Mouse (Mus musculus): ENCODE data around the gene Zdhhc8.
"Not testable (repeated sequence)": the region's sequence is repeated elsewhere in the genome, so short reads cannot be mapped to it uniquely, and the experiment has no call there.

Gene Zdhhc8

GRCm38 (mm10) chr16:18197881-18198280 is 37.1 kb downstream of the Zdhhc8 start:
- DNase-seq (ENCODE audit: low spot score in 2 of 2), result no peak

DNA sequence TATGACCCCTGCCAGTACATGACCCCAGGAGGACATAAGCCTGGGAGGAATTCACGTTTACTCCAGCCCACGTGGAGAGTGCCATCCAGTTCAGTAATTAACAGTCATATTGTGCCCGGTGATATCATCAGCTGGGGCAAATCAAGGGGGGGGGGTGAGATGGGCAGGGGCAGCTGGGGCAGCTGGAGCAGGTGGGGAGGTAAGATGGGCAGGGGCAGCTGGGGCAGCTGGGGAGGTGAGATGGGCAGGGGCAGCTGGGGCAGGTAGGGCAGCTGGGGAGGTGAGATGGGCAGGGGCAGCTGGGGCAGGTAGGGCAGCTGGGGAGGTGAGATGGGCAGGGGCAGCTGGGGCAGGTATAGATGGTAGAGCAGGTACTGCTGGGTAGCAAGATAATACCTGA is 39.4 kb downstream of the Zdhhc8 start:
- not testable (repeated sequence) for DNase-seq (ENCODE audit: low spot score in 2 of 2)

- peak; percentile 82 to 84 for DNase-seq (ENCODE audit: low spot score in 2 of 2)
Observed at GRCm38 (mm10) chr16:18195068-18195467, 39.9 kb downstream of the Zdhhc8 start.

DNA sequence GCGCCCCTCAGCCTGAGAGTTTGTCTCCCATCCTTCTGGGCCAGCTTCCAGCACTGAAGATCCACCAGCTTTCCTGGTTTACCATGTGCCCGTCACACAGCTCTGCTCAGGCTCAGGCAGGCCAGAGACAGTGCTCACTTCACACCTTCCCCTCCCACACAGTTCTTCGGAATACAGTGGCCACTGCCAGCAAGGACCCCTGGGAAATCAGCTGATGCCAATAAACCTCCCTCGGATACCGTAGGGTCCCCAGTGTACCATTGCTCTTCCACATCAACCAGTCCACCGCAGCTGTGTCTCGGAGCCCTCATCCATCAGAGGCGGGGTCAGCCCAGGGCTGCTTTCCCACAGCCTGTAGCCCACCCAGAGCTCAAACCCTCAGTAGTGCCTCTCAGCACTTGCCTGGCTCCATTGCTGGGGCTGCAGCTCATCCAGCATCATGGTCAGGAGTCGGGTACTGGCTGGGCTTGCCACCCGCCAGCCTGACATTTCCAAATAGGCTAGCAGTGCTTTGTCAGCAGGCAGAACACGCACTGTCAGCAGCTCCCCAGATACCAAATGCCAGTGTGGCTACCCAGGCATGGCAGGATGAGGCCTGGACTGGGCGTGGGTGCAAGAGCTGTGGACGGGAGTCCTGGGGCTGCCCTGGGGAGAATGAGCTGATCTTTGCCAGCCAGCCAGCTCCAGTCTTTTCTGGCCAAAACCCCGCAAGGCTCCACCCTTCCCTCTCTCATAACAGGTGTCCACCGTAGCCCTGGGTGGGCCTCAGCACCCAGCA is 40.5 kb downstream of the Zdhhc8 start:
- DNase-seq (ENCODE audit: low spot score in 2 of 2), result peak in 1 of 2 experiments; percentile 47

GRCm38 (mm10) chr16:18191006-18191405 is 43.9 kb downstream of the Zdhhc8 start:
- no peak for DNase-seq (ENCODE audit: low spot score in 2 of 2)

- DNase-seq (ENCODE audit: low spot score in 2 of 2), result no peak
Observed at GRCm38 (mm10) chr16:18187221-18187620, 47.7 kb downstream of the Zdhhc8 start.

DNA sequence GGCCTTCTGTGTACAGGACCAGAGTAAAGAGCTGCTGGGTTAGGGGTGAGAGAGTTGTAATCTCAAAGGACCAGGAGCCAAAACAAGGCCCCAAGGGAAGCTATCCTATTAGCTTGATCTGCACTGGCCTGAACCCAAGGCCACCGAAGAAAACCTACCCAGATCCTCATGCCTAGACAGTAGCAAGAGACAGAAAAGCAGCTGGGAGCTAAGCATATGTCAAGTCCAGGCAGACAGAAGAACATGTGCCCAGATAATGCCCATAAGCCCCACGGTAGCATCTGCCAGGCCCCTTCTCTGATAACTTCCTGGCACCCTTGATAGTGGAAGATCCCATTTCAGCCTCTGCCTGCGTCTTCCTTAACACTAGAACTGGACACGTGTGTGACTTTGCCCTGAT is 48.1 kb downstream of the Zdhhc8 start:
- no peak for DNase-seq (ENCODE audit: low spot score in 2 of 2)

DNA sequence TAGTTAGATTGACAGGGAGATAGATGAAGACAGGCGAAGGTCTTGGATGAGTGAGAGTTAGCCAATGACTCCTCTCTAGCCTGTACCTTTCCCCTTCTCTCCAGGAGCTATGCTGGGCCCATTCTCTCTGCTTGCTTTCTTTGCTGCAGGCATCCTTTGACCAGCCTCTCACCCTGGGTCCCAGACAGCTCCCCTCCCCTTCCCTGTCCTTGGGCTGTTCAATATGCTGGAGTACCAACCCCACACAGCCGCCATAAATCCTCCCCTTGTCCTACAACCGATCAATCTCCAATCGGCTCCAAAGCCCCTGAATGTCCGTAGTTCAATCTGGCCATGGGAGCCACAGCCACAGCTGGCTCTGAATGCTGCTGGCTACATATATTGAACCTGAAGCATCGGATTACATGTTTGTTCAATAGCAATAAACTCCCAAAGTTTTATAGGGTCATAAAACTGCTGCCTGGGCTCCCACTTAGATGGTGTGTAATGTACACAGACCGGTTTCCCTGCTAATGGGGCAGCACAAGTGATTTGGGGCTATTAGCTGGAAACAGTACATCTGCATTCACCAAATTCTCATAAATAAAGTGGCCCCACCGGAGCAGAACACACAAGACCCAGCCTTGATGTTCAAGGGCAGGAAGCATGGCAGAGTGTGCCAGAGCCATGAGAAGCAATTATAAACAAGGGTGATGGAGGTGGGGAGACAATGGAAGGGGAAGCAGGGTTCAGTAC is 49.1 kb downstream of the Zdhhc8 start:
- DNase-seq (ENCODE audit: low spot score in 2 of 2), result no peak

GRCm38 (mm10) chr16:18182766-18183165 is 52.2 kb downstream of the Zdhhc8 start:
- DNase-seq (ENCODE audit: low spot score in 2 of 2), result no peak

DNA sequence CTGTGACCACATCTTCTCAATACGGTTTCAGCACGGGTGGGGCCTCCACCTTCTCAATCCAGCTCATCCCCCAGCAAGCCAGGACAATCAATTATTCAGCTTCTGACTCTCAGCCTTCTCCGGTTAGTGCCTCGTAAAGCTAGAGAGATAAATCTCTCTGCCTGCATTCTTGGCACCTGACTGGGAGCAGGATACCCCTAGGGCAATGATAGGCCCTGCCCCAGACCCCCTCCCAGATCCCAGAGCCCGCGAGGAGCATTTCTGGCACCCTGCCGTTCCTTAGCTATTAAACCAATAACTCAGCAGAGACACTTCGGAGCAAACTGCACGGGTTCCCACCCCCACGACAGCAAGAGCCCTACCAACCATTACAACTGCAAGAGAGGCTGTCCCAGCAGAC is 53.5 kb downstream of the Zdhhc8 start:
- no peak for DNase-seq (ENCODE audit: low spot score in 2 of 2)

DNA sequence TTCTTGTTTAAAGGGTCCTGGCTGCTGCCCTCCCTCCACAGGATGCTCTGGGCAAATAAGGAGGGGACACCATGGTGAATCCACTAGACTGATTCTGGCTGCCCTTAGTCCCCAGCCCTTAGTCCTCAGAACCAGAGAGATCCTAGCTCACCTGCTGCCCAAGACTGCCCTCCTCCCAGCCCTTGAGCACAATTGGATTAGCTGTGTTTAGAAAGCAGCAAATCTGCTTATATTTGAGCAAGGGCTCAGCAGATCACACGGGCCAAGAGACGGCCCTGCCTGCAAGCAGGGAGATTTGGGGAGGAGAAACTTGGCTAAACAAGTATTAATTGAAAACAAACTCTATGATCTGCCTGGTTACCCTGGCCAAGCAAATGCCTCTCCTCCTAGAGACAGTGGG is 55.3 kb downstream of the Zdhhc8 start:
- DNase-seq (ENCODE audit: low spot score in 2 of 2), result no peak

DNA sequence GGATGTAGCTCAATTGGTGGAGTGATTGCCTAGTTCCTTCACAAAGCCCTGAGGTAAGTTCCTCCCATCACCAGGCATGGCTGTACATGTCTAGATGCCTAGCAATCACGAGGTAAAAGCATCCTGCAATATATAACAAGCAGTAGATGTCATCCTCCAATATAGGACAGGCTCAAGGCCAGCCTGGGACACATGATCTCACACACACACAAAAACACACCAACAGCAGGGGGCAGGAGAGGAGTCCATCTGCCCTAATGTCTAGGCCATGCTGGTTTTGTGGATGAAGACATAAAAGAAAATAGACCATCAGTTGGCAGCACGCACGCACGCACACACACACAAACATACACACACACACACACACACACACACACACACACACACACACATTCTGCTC is 58.2 kb downstream of the Zdhhc8 start:
- no peak for DNase-seq (ENCODE audit: low spot score in 2 of 2)

- DNase-seq (ENCODE audit: low spot score in 2 of 2), result peak in 1 of 2 experiments; percentile 39
Observed at GRCm38 (mm10) chr16:18175817-18176541, 59.0 kb downstream of the Zdhhc8 start.

GRCm38 (mm10) chr16:18173788-18174187 is 61.1 kb downstream of the Zdhhc8 start:
- peak; percentile 71 to 88 for DNase-seq (ENCODE audit: low spot score in 2 of 2)

DNA sequence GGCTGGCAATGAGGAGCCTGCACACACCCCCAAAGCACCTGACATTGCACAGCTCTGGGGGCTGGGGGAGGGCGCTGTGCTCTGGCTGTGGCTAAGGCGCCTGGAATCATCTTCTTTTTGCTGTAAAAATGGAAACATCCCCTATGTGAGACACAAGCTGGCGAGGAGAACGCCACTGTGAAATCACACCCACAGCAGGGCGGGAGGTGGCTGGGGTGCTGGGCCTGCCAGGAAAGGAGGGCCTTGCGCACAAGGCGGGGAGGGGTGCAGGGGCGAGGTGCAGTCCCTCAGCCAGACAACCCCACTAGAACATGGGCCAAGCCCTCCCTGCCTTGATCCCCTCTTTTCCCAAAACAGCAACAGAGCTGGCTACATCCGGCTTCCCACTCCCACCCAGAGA is 61.7 kb downstream of the Zdhhc8 start:
- peak; percentile 87 to 89 for DNase-seq (ENCODE audit: low spot score in 2 of 2)

DNA sequence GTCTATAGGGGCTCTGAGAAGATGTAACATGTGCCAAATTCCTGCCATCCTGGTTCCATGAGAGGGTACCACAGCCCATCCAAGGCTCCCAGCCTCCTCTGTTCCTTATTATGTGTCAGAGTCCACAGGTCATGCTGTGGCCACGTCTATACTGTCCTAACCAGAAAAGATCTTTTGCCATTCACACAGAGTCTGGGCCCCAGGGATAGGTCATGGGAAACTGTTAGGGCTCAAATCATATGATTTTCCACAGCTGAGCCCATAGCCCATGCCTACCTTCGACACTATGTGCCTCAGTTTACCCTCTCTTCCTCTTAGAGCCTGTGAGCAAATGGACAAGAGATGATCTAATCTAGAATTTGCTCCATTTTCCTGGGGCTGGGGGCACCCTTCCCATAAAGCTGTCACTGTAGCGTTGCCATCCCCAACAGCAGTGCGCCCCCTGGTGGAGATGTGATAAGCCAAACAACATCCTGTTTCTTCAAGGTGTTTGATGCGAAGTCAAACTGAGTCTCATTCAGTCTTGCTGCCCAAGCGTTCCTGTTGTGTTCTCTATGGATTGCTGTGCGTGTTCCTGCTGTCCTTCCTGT is 62.6 kb downstream of the Zdhhc8 start:
- peak; percentile 84 to 88 for DNase-seq (ENCODE audit: low spot score in 2 of 2)

Measured in frontal cortex, postnatal 36 days (tissue).